Mouse (Mus musculus): Measurements from ENCODE around the gene Olfr601. TPM values are rescaled to one million over a fixed set of nuclear protein-coding genes. Genes with fewer than 3 reads are reported as not detected.
"Not testable (repeated sequence)": the region's sequence is repeated elsewhere in the genome, so short reads cannot be mapped to it uniquely, and the experiment has no call there.

Olfr601 gene
- under 1 TPM in 1 of 2 experiments, not detected in 1; 0.19 TPM for polyA plus RNA-seq (2017; shearing (Covaris generic))

DNA sequence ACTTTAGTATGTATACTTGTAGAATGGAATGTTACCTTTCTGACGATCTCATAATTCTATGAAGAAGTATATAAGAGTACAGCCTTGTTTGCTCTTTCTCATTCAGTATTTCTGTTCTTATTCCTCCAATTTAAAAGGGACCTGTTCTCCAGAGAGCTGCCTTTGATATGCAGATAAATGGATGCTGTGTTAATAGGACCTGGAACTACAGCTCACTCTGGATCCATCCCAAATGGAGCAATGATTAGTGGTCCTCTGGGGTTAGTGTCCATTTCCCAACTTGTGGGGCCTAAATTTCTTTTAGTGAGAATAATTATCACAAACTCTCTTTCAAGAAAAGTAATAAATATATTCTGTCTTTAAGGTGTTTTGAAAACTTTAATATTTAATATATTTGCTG, at the start of gene Olfr601:
Gene Olfr601, minus strand, starts transcription at position 101 of the 400 bp plus-strand sequence.
- no peak for ATAC-seq

DNA sequence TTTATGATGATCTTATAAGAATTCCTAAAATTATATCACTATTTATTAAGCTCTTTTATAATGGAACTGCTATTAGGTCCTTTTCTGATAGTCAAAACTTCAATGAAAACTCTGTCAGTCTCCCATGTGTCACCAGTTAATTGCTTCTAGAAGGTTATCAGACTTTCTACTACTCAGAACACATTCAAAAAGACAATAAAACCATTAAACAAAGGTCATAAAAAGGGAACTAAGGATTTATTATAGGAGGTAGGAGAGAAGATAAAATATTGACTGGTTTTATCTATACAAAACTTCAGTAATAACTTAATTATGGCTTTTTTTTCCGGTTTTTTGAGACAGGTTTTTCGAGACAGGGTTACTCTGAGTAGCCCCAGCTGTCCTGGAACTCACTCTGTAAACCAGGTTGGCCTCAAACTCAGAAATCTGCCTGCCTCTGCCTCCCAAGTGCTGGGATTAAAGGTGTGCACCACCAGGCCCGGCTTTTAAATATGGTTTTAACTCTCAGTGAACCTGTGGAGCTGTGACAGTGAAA, 44.1 kb upstream of the Olfr601 start:
- not testable (repeated sequence) for ATAC-seq

DNA sequence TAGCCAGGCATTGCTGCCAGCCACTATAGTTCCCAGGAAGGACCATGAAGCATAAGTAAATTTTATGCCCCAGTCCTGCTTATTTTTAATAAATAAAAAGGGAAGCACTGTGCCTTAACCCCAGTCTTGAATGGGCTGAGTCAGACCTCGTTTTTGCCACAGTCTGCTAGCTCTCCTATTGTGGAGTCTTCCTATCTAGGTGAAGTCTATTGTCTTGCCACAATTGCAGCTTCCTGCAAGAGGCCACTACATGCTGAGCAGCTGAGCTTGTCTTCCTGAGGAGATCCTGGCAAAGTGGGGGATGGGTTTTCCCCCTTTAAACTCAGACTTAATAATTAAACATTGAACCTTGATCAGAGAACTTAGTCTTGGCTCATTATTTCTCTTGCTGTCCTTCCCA, 36.5 kb upstream of the Olfr601 start:
- no peak for ATAC-seq

DNA sequence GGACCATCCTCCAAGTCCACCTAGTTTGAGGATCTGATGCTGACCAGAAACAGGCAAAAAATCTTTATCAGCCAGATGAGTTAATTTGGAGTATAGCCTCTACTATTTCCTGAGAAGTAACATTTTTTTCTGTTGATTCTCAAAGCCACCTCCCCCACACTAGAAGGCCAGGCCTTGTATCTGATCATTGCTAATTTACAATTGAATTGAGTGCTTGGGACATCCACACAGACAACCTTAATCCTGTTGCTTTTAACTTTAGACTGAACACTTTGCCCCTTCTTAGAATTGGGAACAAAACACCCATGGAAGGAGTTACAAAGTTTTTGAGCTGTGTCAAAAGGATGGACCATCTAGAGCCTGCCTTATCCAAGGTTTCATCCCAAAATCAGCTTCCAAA, 35.3 kb upstream of the Olfr601 start:
- no peak for ATAC-seq

DNA sequence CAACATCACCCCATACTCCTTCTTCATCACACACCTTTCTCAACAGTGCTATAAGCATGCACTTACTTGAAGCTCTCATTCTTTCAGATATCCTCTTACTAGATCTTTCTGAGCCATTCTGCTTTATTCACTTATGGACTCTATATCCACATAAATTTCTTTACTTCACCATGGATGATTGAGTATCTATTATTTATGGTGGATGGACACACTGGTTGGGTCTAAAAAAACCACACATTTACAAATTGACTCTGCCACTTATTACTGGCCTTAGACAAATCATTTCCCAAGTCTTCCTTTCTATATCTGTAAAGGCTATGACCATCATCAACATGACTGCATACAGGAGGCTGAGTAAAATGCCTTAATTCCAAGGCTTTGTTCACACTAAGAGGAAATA, 23.6 kb upstream of the Olfr601 start, which contains the start of gene Olfr603:
Gene Olfr603, minus strand, starts transcription at position 101 of the 400 bp plus-strand sequence.
- no peak for ATAC-seq

DNA sequence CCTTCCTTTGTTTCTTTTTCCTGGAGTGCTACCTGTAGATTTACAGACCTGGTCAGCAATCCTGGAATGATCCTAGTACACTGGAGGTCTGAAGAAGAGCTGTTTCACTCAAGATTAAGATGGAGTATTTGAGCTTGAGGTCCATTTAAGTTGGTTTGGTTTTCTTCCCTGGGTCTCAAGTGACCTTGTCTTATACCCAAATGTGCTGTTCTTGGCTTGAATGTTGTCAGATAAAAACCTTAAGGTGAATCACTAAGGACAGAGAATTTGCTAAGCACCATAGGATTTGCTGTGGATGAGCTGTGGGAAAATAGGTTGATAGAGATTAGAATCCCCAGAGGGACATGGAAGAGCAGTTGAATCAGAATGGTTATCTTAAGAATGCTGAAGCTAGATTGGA, 12.9 kb downstream of the Olfr601 start, which contains the start of gene Olfr600:
Gene Olfr600, minus strand, starts transcription at position 101 of the 400 bp plus-strand sequence.
- no peak for ATAC-seq

DNA sequence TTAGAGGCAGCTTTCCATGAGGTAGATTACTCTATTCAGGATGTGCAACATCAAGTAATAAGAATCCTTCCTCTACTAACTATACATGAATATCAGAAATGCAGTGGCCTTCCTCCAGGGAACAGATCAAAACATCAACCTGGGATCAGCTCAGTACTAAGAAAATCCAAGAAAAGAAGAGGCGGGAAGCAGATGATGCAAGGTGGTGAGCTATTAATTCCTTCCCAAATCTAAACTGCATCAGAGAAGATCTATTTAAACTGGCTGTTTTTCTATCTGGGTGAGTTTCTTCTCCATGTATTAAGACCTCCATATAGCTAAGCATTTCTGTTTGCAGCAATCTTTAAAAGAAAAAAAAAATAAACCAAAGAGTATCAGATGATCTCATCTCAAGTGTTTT, 26.8 kb downstream of the Olfr601 start, which contains the start of gene Olfr599:
Gene Olfr599, plus strand, starts transcription at position 301 of the 400 bp plus-strand sequence.
- no peak for ATAC-seq

DNA sequence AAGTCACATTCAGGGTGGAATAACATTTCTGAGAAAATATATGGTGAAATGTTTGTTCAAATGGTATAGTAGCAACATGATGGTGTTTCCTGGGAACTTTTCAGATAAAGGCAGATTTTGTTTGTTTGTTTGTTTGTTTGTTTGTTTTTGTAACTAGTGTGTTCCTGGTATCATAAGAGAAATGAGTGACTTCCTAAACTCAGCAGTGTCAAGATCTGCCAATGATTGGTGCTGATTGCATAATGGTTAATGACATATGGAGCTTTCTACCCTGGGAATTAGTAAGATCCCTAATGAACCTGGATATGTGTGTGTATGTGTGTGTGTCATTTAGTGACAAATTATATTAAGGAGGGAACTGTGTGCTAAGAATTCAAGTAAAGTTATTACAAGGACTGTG, 39.2 kb downstream of the Olfr601 start, which contains the start of gene Olfr598:
Gene Olfr598, plus strand, starts transcription at position 301 of the 400 bp plus-strand sequence.
- ATAC-seq: no peak

DNA sequence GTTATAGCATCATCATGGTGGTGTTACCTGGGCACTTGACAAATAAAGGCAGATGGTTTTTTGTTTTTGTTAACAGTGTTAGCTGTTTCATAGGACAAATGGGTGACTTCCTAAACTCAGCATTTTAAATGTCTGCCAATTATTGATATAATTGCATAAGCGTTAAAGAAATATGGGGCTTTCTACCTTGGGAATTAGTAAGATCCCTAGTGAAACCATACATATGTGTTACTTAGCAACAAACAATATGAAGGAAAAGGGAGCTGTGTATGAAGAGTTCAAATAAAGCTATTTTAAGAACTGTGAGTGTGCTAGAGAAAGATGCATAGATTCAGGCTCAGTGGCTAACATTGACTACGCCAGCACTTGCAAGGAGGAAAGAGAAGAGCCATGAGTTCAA, 46.4 kb downstream of the Olfr601 start, which contains the start of gene Olfr597:
Gene Olfr597, plus strand, starts transcription at position 301 of the 400 bp plus-strand sequence.
- ATAC-seq: not testable (repeated sequence)

Other genes with a start within 250 kb of the Olfr601 start
- gene Olfr586, start 237.0 kb downstream of the Olfr601 start, polyA plus RNA-seq (2017; shearing (Covaris generic)): not detected
- not detected for gene Olfr588-ps1, start 221.8 kb downstream of the Olfr601 start, polyA plus RNA-seq (2017; shearing (Covaris generic))
- gene Olfr589, start 206.3 kb downstream of the Olfr601 start, polyA plus RNA-seq (2017; shearing (Covaris generic)): not detected
- gene Olfr591, start 184.3 kb downstream of the Olfr601 start, polyA plus RNA-seq (2017; shearing (Covaris generic)): not detected
- gene Olfr592, start 177.9 kb downstream of the Olfr601 start, polyA plus RNA-seq (2017; shearing (Covaris generic)): not detected
- gene Olfr593, start 150.8 kb downstream of the Olfr601 start, polyA plus RNA-seq (2017; shearing (Covaris generic)): not detected
- gene Olfr594, start 145.7 kb downstream of the Olfr601 start, polyA plus RNA-seq (2017; shearing (Covaris generic)): not detected
- not detected for gene Usp17ld, start 110.2 kb downstream of the Olfr601 start, polyA plus RNA-seq (2017; shearing (Covaris generic))
- gene Olfr596, start 57.0 kb downstream of the Olfr601 start, polyA plus RNA-seq (2017; shearing (Covaris generic)): not detected
- gene Olfr597, start 46.3 kb downstream of the Olfr601 start, polyA plus RNA-seq (2017; shearing (Covaris generic)): not detected
- gene Olfr598, start 39.1 kb downstream of the Olfr601 start, polyA plus RNA-seq (2017; shearing (Covaris generic)): not detected
- not detected for gene Olfr599, start 26.7 kb downstream of the Olfr601 start, polyA plus RNA-seq (2017; shearing (Covaris generic))
- not detected for gene Olfr600, start 13.0 kb downstream of the Olfr601 start, polyA plus RNA-seq (2017; shearing (Covaris generic))
- gene Olfr603, start 23.5 kb upstream of the Olfr601 start, polyA plus RNA-seq (2017; shearing (Covaris generic)): under 1 TPM in 1 of 2 experiments, not detected in 1; 0.67 TPM
- gene Usp17lc, start 52.4 kb upstream of the Olfr601 start, polyA plus RNA-seq (2017; shearing (Covaris generic)): not detected
- gene Olfr605, start 82.8 kb upstream of the Olfr601 start, polyA plus RNA-seq (2017; shearing (Covaris generic)): not detected
- not detected for gene Olfr606, start 86.4 kb upstream of the Olfr601 start, polyA plus RNA-seq (2017; shearing (Covaris generic))
- gene Olfr607, start 101.5 kb upstream of the Olfr601 start, polyA plus RNA-seq (2017; shearing (Covaris generic)): under 1 TPM in 1 of 2 experiments, not detected in 1; 0.12 TPM
- gene Olfr608, start 107.2 kb upstream of the Olfr601 start, polyA plus RNA-seq (2017; shearing (Covaris generic)): not detected
- not detected for gene Olfr609, start 135.4 kb upstream of the Olfr601 start, polyA plus RNA-seq (2017; shearing (Covaris generic))
- gene Olfr610, start 149.5 kb upstream of the Olfr601 start, polyA plus RNA-seq (2017; shearing (Covaris generic)): not detected
- gene Olfr611, start 158.2 kb upstream of the Olfr601 start, polyA plus RNA-seq (2017; shearing (Covaris generic)): not detected
- gene Olfr612, start 180.1 kb upstream of the Olfr601 start, polyA plus RNA-seq (2017; shearing (Covaris generic)): not detected
- not detected for gene Olfr613, start 185.4 kb upstream of the Olfr601 start, polyA plus RNA-seq (2017; shearing (Covaris generic))
- not detected for gene Olfr615, start 193.4 kb upstream of the Olfr601 start, polyA plus RNA-seq (2017; shearing (Covaris generic))
- not detected for gene Olfr616, start 206.5 kb upstream of the Olfr601 start, polyA plus RNA-seq (2017; shearing (Covaris generic))
- not detected for gene Olfr617, start 210.4 kb upstream of the Olfr601 start, polyA plus RNA-seq (2017; shearing (Covaris generic))
- not detected for gene Olfr618, start 227.4 kb upstream of the Olfr601 start, polyA plus RNA-seq (2017; shearing (Covaris generic))
- gene Olfr619, start 237.9 kb upstream of the Olfr601 start, polyA plus RNA-seq (2017; shearing (Covaris generic)): not detected
- gene Olfr620, start 249.9 kb upstream of the Olfr601 start, polyA plus RNA-seq (2017; shearing (Covaris generic)): 1 to 10 TPM in 1 of 2 experiments, not detected in 1; 1.3 TPM